Mouse (Mus musculus) megakaryocyte, embryonic 14.5 days (primary cell): ENCODE data around the gene Foxn3.

Source experiments
- FLI1 ChIP-seq: IDR thresholded peaks from 2 replicates; pipeline ENCODE4 v1.6.1; 2012; ENCODE audit warnings: low read length, inconsistent platforms, mixed read lengths
- GATA1 ChIP-seq: IDR thresholded peaks from 3 replicates; pipeline ENCODE4 v1.6.1; 2012; ENCODE audit warnings: mixed read lengths, low read length, inconsistent platforms, borderline replicate concordance

DNA sequence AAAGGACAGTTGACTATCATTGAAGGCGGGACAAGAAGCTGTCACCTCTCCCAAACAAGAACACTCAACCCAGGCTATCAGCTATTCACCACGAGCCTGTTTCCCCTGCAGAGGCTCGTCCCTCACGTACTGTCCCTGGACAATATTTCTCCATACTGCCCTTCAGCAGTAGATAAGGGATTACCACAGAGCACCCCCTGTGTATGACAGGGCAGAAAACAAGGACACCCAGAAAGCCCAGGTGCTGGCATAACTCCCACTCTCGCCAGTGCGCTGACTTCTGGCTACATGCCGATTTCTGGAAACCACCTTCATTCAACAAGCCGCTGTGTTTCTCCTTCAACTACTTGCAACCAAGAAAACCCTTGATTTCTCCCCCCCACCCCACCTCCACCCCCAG is 306.4 kb downstream of the Foxn3 start:
- no peak for TF ChIP-seq GATA1
- TF ChIP-seq FLI1, result no peak
